Mouse (Mus musculus) megakaryocyte, embryonic 14.5 days (primary cell): Measurements from ENCODE around the gene Bgn.

Experiments
- FLI1 ChIP-seq: IDR thresholded peaks from 2 replicates; pipeline ENCODE4 v1.6.1; 2012; ENCODE audit warnings: low read length, inconsistent platforms, mixed read lengths
- GATA1 ChIP-seq: IDR thresholded peaks from 3 replicates; pipeline ENCODE4 v1.6.1; 2012; ENCODE audit warnings: mixed read lengths, low read length, inconsistent platforms, borderline replicate concordance

DNA sequence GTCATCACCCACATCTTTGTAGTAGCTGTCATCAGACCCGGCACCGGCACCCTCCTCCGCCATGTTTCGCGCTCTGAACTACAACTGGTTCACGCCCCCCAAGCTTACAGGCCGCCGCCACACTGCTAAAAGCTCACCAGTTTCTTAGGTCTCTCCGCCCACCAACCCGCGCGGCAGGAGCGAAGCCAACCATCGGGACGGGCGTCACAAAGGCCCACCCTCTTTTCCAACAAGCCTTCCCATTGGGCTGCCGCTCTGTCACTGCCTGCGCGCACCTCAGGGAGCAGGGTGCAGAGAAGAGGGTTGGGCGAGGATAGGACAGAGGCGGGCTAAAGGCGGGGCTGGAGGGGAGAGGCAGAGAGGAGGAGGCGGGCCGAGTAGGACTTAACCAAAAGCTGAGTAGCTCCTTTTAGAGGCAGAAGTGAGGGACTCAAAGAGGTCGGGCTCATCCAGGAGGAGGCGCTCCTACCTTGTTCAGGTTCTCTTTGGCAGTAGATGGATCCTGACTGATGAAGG, 24.5 kb upstream of the Bgn start, which contains the start of gene Haus7:
- no peak for TF ChIP-seq FLI1
- TF ChIP-seq GATA1, result no peak
